Mouse (Mus musculus) olfactory bulb, adult 2 months (tissue): ENCODE data around the gene Kmt5b. TPM values are rescaled to one million over a fixed set of nuclear protein-coding genes. Genes with fewer than 3 reads are reported as not detected.

ENCODE experiments used
- H3K27ac ChIP-seq: fragments of 200-500 bp; 2 replicates; pipeline ENCODE4 v1.5.1; 2012; ENCODE audit warnings: low read depth, low read length; ENCODE audit not compliant: insufficient read depth
- H3K4me1 ChIP-seq: fragments of 200-500 bp; 2 replicates; pipeline ENCODE4 v1.6.1; 2012; ENCODE audit warnings: low read length; ENCODE audit not compliant: control insufficient read depth, insufficient read depth
- H3K4me3 ChIP-seq: fragments of 200-500 bp; 2 replicates; pipeline ENCODE4 v1.5.1; 2012; ENCODE audit warnings: mild to moderate bottlenecking, low read depth, low read length, moderate library complexity; ENCODE audit not compliant: insufficient read depth
- CTCF ChIP-seq: fragments of 200-500 bp; IDR thresholded peaks from 2 replicates; pipeline ENCODE4 v1.5.1; 2012; ENCODE audit warnings: low read depth, mild to moderate bottlenecking, low read length, moderate library complexity; ENCODE audit not compliant: insufficient read depth
- POLR2A ChIP-seq: fragments of 200-500 bp; IDR thresholded peaks from 2 replicates; pipeline ENCODE4 v1.6.1; 2012; ENCODE audit warnings: mild to moderate bottlenecking, low read depth, low read length, moderate library complexity; ENCODE audit not compliant: insufficient read depth
- WGBS: fragments of 180-500 bp; shearing (Covaris S2); methylation state at CpG from one replicate; pipeline ENCODE4 v1.1.7; 2018; 5-methylcytosine and 5-hydroxymethylcytosine counted together
- polyA plus RNA-seq: library from polyadenylated mRNA; stranded (reverse); fragments of >200 nt; gene quantifications from 2 replicates; pipeline ENCODE4 v1.2.4, GENCODE M21; 2012; ENCODE audit warnings: low replicate concordance; ENCODE audit not compliant: missing spikeins, insufficient read depth, insufficient read length

Kmt5b gene
- polyA plus RNA-seq, 1 experiment: 90.0 TPM

GRCm38 (mm10) chr19:3765221-3765820 is 1.9 kb upstream of the Kmt5b start:
- TF ChIP-seq CTCF (no peak), POLR2A (no peak)
- 70% methylated on average over 4 of the region's 4 CpGs for WGBS
- Histone ChIP-seq H3K4me3 (no peak overlapping the region), H3K27ac (no peak overlapping the region), H3K4me1 (peaks cover 2% of the 10 kb centered on the region; the same call in 1 of the 2 replicates)

GRCm38 (mm10) chr19:3766378-3766777 is 843 bp upstream of the Kmt5b start:
- TF ChIP-seq POLR2A (no peak), CTCF (no peak)
- Histone ChIP-seq H3K27ac (no peak overlapping the region), H3K4me1 (peaks cover 2% of the 10 kb centered on the region; the same call in 1 of the 2 replicates), H3K4me3 (no peak overlapping the region)
- 96% methylated on average over 5 of the region's 5 CpGs for WGBS

GRCm38 (mm10) chr19:3767781-3768696 is 818 bp downstream of the Kmt5b start:
- Histone ChIP-seq H3K4me1 (peaks cover 2% of the 10 kb centered on the region; the same call in 1 of the 2 replicates), H3K27ac (peak overlapping the region; percentile 100), H3K4me3 (peak overlapping the region; percentile 93)
- WGBS: under 1% methylated on average over 111 of the region's 111 CpGs
- TF ChIP-seq CTCF (0 out of 2 replicates have a peak, but pooled peaks have one; percentile 5), POLR2A (peak; percentile 47; the same call in 1 of the 2 replicates)

- TF ChIP-seq CTCF (peak; percentile 57), POLR2A (no peak)
- under 1% methylated on average over 59 of the region's 60 CpGs for WGBS
- Histone ChIP-seq H3K4me3 (peak overlapping the region; percentile 93), H3K27ac (peak overlapping the region; percentile 100), H3K4me1 (peaks cover 2% of the 10 kb centered on the region; the same call in 1 of the 2 replicates)
These were observed 1.6 kb downstream of the Kmt5b start for GRCm38 (mm10) chr19:3768697-3769383.

- no peak overlapping the region for H3K27ac ChIP-seq
- TF ChIP-seq CTCF: no peak
- no peak for TF ChIP-seq POLR2A
- H3K4me3 ChIP-seq: peak overlapping the region; percentile 14; the same call in 1 of the 2 replicates
- H3K4me1 ChIP-seq: peaks cover 2% of the 10 kb centered on the region; the same call in 1 of the 2 replicates
- WGBS: 70% methylated on average over 6 of the region's 6 CpGs
These were observed 2.3 kb downstream of the Kmt5b start for GRCm38 (mm10) chr19:3769533-3769932.

GRCm38 (mm10) chr19:3774159-3774558 is 6.9 kb downstream of the Kmt5b start:
- H3K4me3 ChIP-seq: no peak overlapping the region

GRCm38 (mm10) chr19:3778713-3779112 is 11.5 kb downstream of the Kmt5b start:
- TF ChIP-seq CTCF: no peak
- Histone ChIP-seq H3K27ac (no peak overlapping the region), H3K4me1 (peaks cover 2% of the 10 kb centered on the region; the same call in 1 of the 2 replicates), H3K4me3 (no peak overlapping the region)
- WGBS: 70% methylated on average over 8 of the region's 8 CpGs

More at GRCm38 (mm10) chr19:3774159-3774558, 6.9 kb downstream of the Kmt5b start:
- no peak for TF ChIP-seq POLR2A
- Histone ChIP-seq H3K4me1 (peaks cover 2% of the 10 kb centered on the region; the same call in 1 of the 2 replicates), H3K27ac (no peak overlapping the region)
- WGBS: 46% methylated on average over 2 of the region's 2 CpGs

- Histone ChIP-seq H3K4me1 (no peaks in the 10 kb centered on the region), H3K27ac (no peak overlapping the region), H3K4me3 (no peak overlapping the region)
- no peak for TF ChIP-seq POLR2A
- TF ChIP-seq CTCF: no peak
- 79% methylated on average over 1 of the region's 1 CpGs for WGBS
These were observed 22.9 kb downstream of the Kmt5b start for GRCm38 (mm10) chr19:3790077-3790476.

GRCm38 (mm10) chr19:3805526-3805925 is 38.3 kb downstream of the Kmt5b start:
- H3K4me1 ChIP-seq: no peaks in the 10 kb centered on the region
- WGBS: 84% methylated on average over 7 of the region's 7 CpGs
- TF ChIP-seq CTCF: no peak
- TF ChIP-seq POLR2A: no peak
- no peak overlapping the region for H3K27ac ChIP-seq
- no peak overlapping the region for H3K4me3 ChIP-seq
